Mouse (Mus musculus): ENCODE data around the gene Cchcr1. TPM values are rescaled to one million over a fixed set of nuclear protein-coding genes. Genes with fewer than 3 reads are reported as not detected.

Cchcr1 gene
- polyA plus RNA-seq, 1 experiment from 2014 or later: 4.8 TPM

GRCm38 (mm10) chr17:35549437-35550142 lies 32.7 kb downstream of the Cchcr1 start:
- Histone ChIP-seq H3K4me1 (replicated peaks; ENCODE audit: control insufficient read depth, insufficient read depth, low read length) (no peaks in the 10 kb centered on the region), H3K9me3 (ENCODE audit: control insufficient read depth) (no peaks in the 10 kb centered on the region), H3K27me3 (replicated peaks; ENCODE audit: control insufficient read depth, insufficient read depth, low read length) (no peaks in the 10 kb centered on the region), H3K4me3 (ENCODE audit: low read depth, low read length) (no peak overlapping the region), H3K9ac (ENCODE audit: low read depth, low read length) (no peak overlapping the region), H3K36me3 (ENCODE audit: control insufficient read depth, insufficient read depth) (no peaks in the 10 kb centered on the region), H3K27ac (ENCODE audit: low read depth, low read length) (peak overlapping the region; percentile 30; the same call in 1 of the 2 replicates), H3K4me2 (replicated peaks; ENCODE audit: low read depth) (no peak overlapping the region)
- ATAC-seq: peak; percentile 28; the same call in 1 of the 2 replicates
- WGBS: 45% methylated on average over 15 of the region's 15 CpGs
- no peak for TF ChIP-seq CTCF (IDR thresholded peaks at IDR 0.05; ENCODE audit: low read depth)

GRCm38 (mm10) chr17:35550143-35550494 lies 33.2 kb downstream of the Cchcr1 start:
- Histone ChIP-seq H3K4me1 (replicated peaks; ENCODE audit: control insufficient read depth, insufficient read depth, low read length) (no peaks in the 10 kb centered on the region), H3K4me2 (replicated peaks; ENCODE audit: low read depth) (no peak overlapping the region), H3K36me3 (ENCODE audit: control insufficient read depth, insufficient read depth) (no peaks in the 10 kb centered on the region), H3K9ac (ENCODE audit: low read depth, low read length) (no peak overlapping the region), H3K4me3 (ENCODE audit: low read depth, low read length) (no peak overlapping the region), H3K27me3 (replicated peaks; ENCODE audit: control insufficient read depth, insufficient read depth, low read length) (no peaks in the 10 kb centered on the region), H3K27ac (ENCODE audit: low read depth, low read length) (peak overlapping the region; percentile 30; the same call in 1 of the 2 replicates), H3K9me3 (ENCODE audit: control insufficient read depth) (no peaks in the 10 kb centered on the region)
- peak; percentile 29; the same call in 1 of the 2 replicates for TF ChIP-seq CTCF (IDR thresholded peaks at IDR 0.05; ENCODE audit: low read depth)
- no peak for ATAC-seq
- WGBS: 96% methylated on average over 4 of the region's 4 CpGs

- H3K4me3 ChIP-seq (ENCODE audit: low read depth, low read length): no peak overlapping the region
- no peaks in the 10 kb centered on the region for H3K27me3 ChIP-seq (replicated peaks; ENCODE audit: control insufficient read depth, insufficient read depth, low read length)
- no peaks in the 10 kb centered on the region for H3K36me3 ChIP-seq (ENCODE audit: control insufficient read depth, insufficient read depth)
- H3K9me3 ChIP-seq (ENCODE audit: control insufficient read depth): no peaks in the 10 kb centered on the region
- H3K4me1 ChIP-seq (replicated peaks; ENCODE audit: control insufficient read depth, insufficient read depth, low read length): no peaks in the 10 kb centered on the region
- no peak overlapping the region for H3K4me2 ChIP-seq (replicated peaks; ENCODE audit: low read depth)
- no peak for ATAC-seq
- TF ChIP-seq CTCF (IDR thresholded peaks at IDR 0.05; ENCODE audit: low read depth): no peak
- no peak overlapping the region for H3K27ac ChIP-seq (ENCODE audit: low read depth, low read length)
- 34% methylated on average over 8 of the region's 8 CpGs for WGBS
- H3K9ac ChIP-seq (ENCODE audit: low read depth, low read length): no peak overlapping the region
These were observed 34.0 kb downstream of the Cchcr1 start for GRCm38 (mm10) chr17:35550871-35551270.

GRCm38 (mm10) chr17:35551881-35552414 lies 35.0 kb downstream of the Cchcr1 start, which contains the start of gene Cdsn:
TSS of gene Cdsn (plus strand) at chr17:35552128.
- no peaks in the 10 kb centered on the region for H3K9me3 ChIP-seq (ENCODE audit: control insufficient read depth)
- no peak within 1 kb of the TSS for H3K4me2 ChIP-seq (replicated peaks; ENCODE audit: low read depth)
- no peak for ATAC-seq
- H3K27ac ChIP-seq (ENCODE audit: low read depth, low read length): no peak within 1 kb of the TSS
- 85% methylated on average over 10 of the region's 10 CpGs for WGBS
- H3K27me3 ChIP-seq (replicated peaks; ENCODE audit: control insufficient read depth, insufficient read depth, low read length): no peaks in the 10 kb centered on the region
- no peak within 1 kb of the TSS for H3K9ac ChIP-seq (ENCODE audit: low read depth, low read length)
- TF ChIP-seq CTCF (IDR thresholded peaks at IDR 0.05; ENCODE audit: low read depth): no peak
- H3K36me3 ChIP-seq (ENCODE audit: control insufficient read depth, insufficient read depth): no peaks in the 10 kb centered on the region
- H3K4me3 ChIP-seq (ENCODE audit: low read depth, low read length): no peak within 1 kb of the TSS
- H3K4me1 ChIP-seq (replicated peaks; ENCODE audit: control insufficient read depth, insufficient read depth, low read length): no peaks in the 10 kb centered on the region

- H3K4me1 ChIP-seq (replicated peaks; ENCODE audit: control insufficient read depth, insufficient read depth, low read length): no peaks in the 10 kb centered on the region
- H3K4me2 ChIP-seq (replicated peaks; ENCODE audit: low read depth): no peak overlapping the region
- TF ChIP-seq CTCF (IDR thresholded peaks at IDR 0.05; ENCODE audit: low read depth): no peak
- no peaks in the 10 kb centered on the region for H3K27me3 ChIP-seq (replicated peaks; ENCODE audit: control insufficient read depth, insufficient read depth, low read length)
- ATAC-seq: no peak
- 85% methylated on average over 5 of the region's 5 CpGs for WGBS
- H3K9me3 ChIP-seq (ENCODE audit: control insufficient read depth): no peaks in the 10 kb centered on the region
- no peaks in the 10 kb centered on the region for H3K36me3 ChIP-seq (ENCODE audit: control insufficient read depth, insufficient read depth)
- H3K27ac ChIP-seq (ENCODE audit: low read depth, low read length): no peak overlapping the region
- no peak overlapping the region for H3K9ac ChIP-seq (ENCODE audit: low read depth, low read length)
- no peak overlapping the region for H3K4me3 ChIP-seq (ENCODE audit: low read depth, low read length)
These were observed 37.4 kb downstream of the Cchcr1 start for GRCm38 (mm10) chr17:35554321-35554720.

GRCm38 (mm10) chr17:35554761-35555397 lies 38.0 kb downstream of the Cchcr1 start:
- H3K4me2 ChIP-seq (replicated peaks; ENCODE audit: low read depth): no peak overlapping the region

More at GRCm38 (mm10) chr17:35554761-35555397, 38.0 kb downstream of the Cchcr1 start:
- Histone ChIP-seq H3K9ac (ENCODE audit: low read depth, low read length) (no peak overlapping the region), H3K27ac (ENCODE audit: low read depth, low read length) (no peak overlapping the region), H3K36me3 (ENCODE audit: control insufficient read depth, insufficient read depth) (no peaks in the 10 kb centered on the region), H3K4me3 (ENCODE audit: low read depth, low read length) (no peak overlapping the region), H3K9me3 (ENCODE audit: control insufficient read depth) (no peaks in the 10 kb centered on the region), H3K27me3 (replicated peaks; ENCODE audit: control insufficient read depth, insufficient read depth, low read length) (no peaks in the 10 kb centered on the region), H3K4me1 (replicated peaks; ENCODE audit: control insufficient read depth, insufficient read depth, low read length) (no peaks in the 10 kb centered on the region)
- no peak for TF ChIP-seq CTCF (IDR thresholded peaks at IDR 0.05; ENCODE audit: low read depth)
- 90% methylated on average over 18 of the region's 18 CpGs for WGBS
- ATAC-seq: no peak
